Mouse (Mus musculus) ES-E14 (cell line): Measurements from ENCODE around the gene Eif2ak4. TPM values are rescaled to one million over a fixed set of nuclear protein-coding genes. Genes with fewer than 3 reads are reported as not detected.

Experiments
- DNase-seq: peaks from one replicate; pipeline ENCODE4 v3.0.0-alpha.2; 2013; ENCODE audit warnings: low read depth, low spot score
- H3K27ac ChIP-seq: 2 replicates; pipeline ENCODE4 v1.5.1; 2012; ENCODE audit warnings: low read depth, mild to moderate bottlenecking, low read length, moderate library complexity, mixed read lengths; ENCODE audit not compliant: poor library complexity, insufficient read depth, severe bottlenecking
- H3K36me3 ChIP-seq: 2 replicates; pipeline ENCODE4 v1.6.1; 2012; ENCODE audit warnings: mild to moderate bottlenecking, low read length, moderate library complexity, mixed read lengths; ENCODE audit not compliant: control insufficient read depth, poor library complexity, insufficient read depth, severe bottlenecking
- H3K4me1 ChIP-seq, 2 experiments: fragments of 150-350 bp in 1 of 2; sonication (generic) in 1 of 2; 2 replicates each; pipeline ENCODE4 v1.6.1; 2012; ENCODE audit warnings: low read length in 2 of 2, mild to moderate bottlenecking in 1 of 2, mixed read lengths in 1 of 2; ENCODE audit not compliant: control insufficient read depth in 2 of 2, insufficient read depth in 2 of 2, poor library complexity in 1 of 2
- H3K4me3 ChIP-seq, 2 experiments: fragments of 150-350 bp in 1 of 2; sonication (generic) in 1 of 2; 2 replicates each; pipeline ENCODE4 v1.5.1; 2012; ENCODE audit warnings: low read length in 2 of 2, low read depth in 1 of 2, mild to moderate bottlenecking in 1 of 2, mixed read lengths in 1 of 2; ENCODE audit not compliant: insufficient read depth in 1 of 2, poor library complexity in 1 of 2, severe bottlenecking in 1 of 2
- H3K9ac ChIP-seq: 2 replicates; pipeline ENCODE4 v1.6.1; 2012; ENCODE audit warnings: low read depth, mild to moderate bottlenecking, low read length, mixed read lengths; ENCODE audit not compliant: poor library complexity, insufficient read depth, severe bottlenecking
- H3K9me3 ChIP-seq: fragments of 150-350 bp; sonication (generic); 2 replicates; pipeline ENCODE4 v1.6.1; 2012; ENCODE audit warnings: low read depth, mild to moderate bottlenecking, low read length; ENCODE audit not compliant: control insufficient read depth, insufficient read depth
- CHD2 ChIP-seq: IDR thresholded peaks from 2 replicates; pipeline ENCODE4 v1.6.1; 2014; ENCODE audit warnings: mild to moderate bottlenecking, low read depth, low read length, inconsistent platforms
- HCFC1 ChIP-seq: IDR thresholded peaks from 2 replicates; pipeline ENCODE4 v1.6.1; 2012; ENCODE audit warnings: low read length, inconsistent platforms, borderline replicate concordance; ENCODE audit not compliant: insufficient read depth
- MAFK ChIP-seq: IDR thresholded peaks from 2 replicates; pipeline ENCODE4 v1.6.1; 2014; ENCODE audit warnings: mild to moderate bottlenecking, low read depth, low read length, inconsistent platforms; ENCODE audit not compliant: insufficient read depth
- ZC3H11A ChIP-seq: IDR thresholded peaks from 2 replicates; pipeline ENCODE4 v1.6.1; 2012; ENCODE audit warnings: low read depth, mild to moderate bottlenecking, inconsistent platforms, low read length, borderline replicate concordance
- ZNF384 ChIP-seq: IDR thresholded peaks from 2 replicates; pipeline ENCODE4 v1.6.1; 2012; ENCODE audit warnings: low read depth, low read length, inconsistent platforms
- in situ Hi-C, 2 experiments: fragments of 600-800 bp; cut with MboI; formaldehyde crosslinking; loops; one replicate each; pipeline ENCODE4 v1.15.1; 2025; ENCODE audit warnings: low sequenced_read_pairs in 2 of 2, inconsistent platforms in 1 of 2; ENCODE audit not compliant: unreplicated experiment in 2 of 2
- total RNA-seq: library from RNA; depleted of rRNA; stranded (reverse); fragments of 300-350 nt; gene quantifications from 2 replicates; pipeline ENCODE4 v1.2.3, GENCODE M21; 2012

The Eif2ak4 gene
- total RNA-seq, 1 experiment, result 8.1 TPM

- peaks cover 0 to 2% of the 10 kb centered on the region in 2 experiments; a peak in 1 of 4 replicates for H3K4me1 ChIP-seq
- TF ChIP-seq MAFK (no peak), ZNF384 (no peak), HCFC1 (no peak), ZC3H11A (no peak), CHD2 (no peak)
- no peak within 1 kb of the TSS for H3K27ac ChIP-seq
- H3K4me3 ChIP-seq, result peak within 1 kb of the TSS; percentile 43 to 57
- H3K9ac ChIP-seq, result peak within 1 kb of the TSS; percentile 24
- no peaks in the 10 kb centered on the region for H3K9me3 ChIP-seq
- H3K36me3 ChIP-seq, result no peaks in the 10 kb centered on the region
- in situ Hi-C loops, result no loop called here
- peak; percentile 13 for DNase-seq
Measured at GRCm38 (mm10) chr2:118372901-118373571, 15.4 kb upstream of the Eif2ak4 start, which contains the start of gene Gpr176. Gene Gpr176 (minus strand): TSS chr2:118373419.

DNA sequence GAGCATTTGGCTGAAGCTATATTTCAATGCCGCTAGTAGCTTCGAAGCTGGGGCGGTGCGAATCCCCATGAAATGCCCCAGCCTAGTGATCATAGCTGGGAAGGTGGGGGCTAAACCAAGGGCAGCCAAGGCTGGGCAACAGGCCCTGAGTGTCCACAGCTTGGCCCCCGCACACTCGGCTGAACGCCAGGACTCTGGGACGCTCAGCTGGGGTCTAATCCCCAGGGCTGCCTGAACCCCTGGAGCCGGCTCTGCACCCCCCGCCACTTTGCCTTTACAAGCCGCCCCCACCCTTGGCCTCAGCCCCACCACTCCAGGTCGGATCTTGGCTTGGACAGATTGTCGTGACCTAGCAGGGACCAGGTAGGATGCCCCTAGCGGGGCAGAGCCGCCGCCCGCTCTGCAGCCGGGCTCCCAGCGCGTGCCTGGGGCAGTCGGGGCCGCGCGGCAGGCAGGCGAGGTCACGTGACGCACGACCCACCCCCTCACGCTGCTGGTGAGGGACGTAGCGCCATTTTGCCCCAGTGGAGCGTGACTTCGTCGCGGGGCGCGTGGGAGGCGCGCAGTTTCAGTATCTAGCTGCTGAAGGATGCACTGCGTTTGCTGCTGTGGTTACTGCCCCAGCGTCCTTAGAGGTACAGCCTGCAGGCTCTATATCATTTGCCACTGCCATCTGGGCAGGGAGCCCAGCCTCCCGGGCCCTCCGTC lies 14.7 kb upstream of the Eif2ak4 start:
- peaks cover 0 to 2% of the 10 kb centered on the region in 2 experiments; a peak in 1 of 4 replicates for H3K4me1 ChIP-seq
- H3K4me3 ChIP-seq, result peak overlapping the region; percentile 43 to 57
- in situ Hi-C loops, result no loop called here
- H3K9ac ChIP-seq, result peak overlapping the region; percentile 6; the same call in 1 of the 2 replicates
- H3K27ac ChIP-seq, result no peak overlapping the region
- H3K36me3 ChIP-seq, result no peaks in the 10 kb centered on the region
- no peaks in the 10 kb centered on the region for H3K9me3 ChIP-seq
- TF ChIP-seq HCFC1 (no peak), CHD2 (no peak), ZNF384 (no peak)
- DNase-seq, result peak; percentile 60

DNA sequence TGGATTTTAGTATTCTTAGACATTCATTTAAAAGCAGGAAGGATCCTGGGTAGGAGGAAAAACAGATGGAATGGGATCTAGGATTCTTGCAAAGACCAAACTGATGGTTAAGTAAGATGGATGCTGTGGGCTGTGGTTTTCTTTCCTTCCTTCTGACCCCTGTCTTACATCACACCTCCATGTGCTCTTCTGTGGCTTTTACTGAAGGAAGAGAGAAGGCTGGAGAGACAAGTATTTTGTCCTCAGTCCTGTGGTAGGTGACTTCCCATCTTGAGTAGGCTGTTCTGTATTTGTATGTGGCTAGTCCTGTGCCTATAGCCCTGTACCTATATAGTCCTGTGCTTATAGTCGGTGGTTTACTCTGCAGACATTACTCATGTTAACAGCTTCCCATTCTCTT lies 12.9 kb upstream of the Eif2ak4 start:
- no peak overlapping the region for H3K27ac ChIP-seq
- H3K36me3 ChIP-seq, result no peaks in the 10 kb centered on the region
- no peak overlapping the region for H3K9ac ChIP-seq
- no peak overlapping the region for H3K4me3 ChIP-seq
- DNase-seq, result no peak
- no peak for TF ChIP-seq MAFK
- TF ChIP-seq CHD2, result no peak
- no peak for TF ChIP-seq HCFC1
- no peak for TF ChIP-seq ZC3H11A
- no peak for TF ChIP-seq ZNF384
- in situ Hi-C loops, result no loop called here
- H3K9me3 ChIP-seq, result no peaks in the 10 kb centered on the region
- H3K4me1 ChIP-seq, result peaks cover 0 to 2% of the 10 kb centered on the region in 2 experiments; a peak in 1 of 4 replicates

- H3K4me3 ChIP-seq, result no peak overlapping the region
Measured at GRCm38 (mm10) chr2:118375931-118376330, 12.5 kb upstream of the Eif2ak4 start.

More at GRCm38 (mm10) chr2:118375931-118376330, 12.5 kb upstream of the Eif2ak4 start:
- Histone ChIP-seq H3K9ac (no peak overlapping the region), H3K4me1 (peaks cover 0 to 2% of the 10 kb centered on the region in 2 experiments; a peak in 1 of 4 replicates), H3K9me3 (no peaks in the 10 kb centered on the region), H3K27ac (no peak overlapping the region), H3K36me3 (no peaks in the 10 kb centered on the region)
- DNase-seq, result no peak
- in situ Hi-C loops, result no loop called here
- no peak for TF ChIP-seq MAFK
- no peak for TF ChIP-seq ZC3H11A
- TF ChIP-seq HCFC1, result no peak
- TF ChIP-seq ZNF384, result no peak
- TF ChIP-seq CHD2, result no peak
